Comparison of ENCODE assay signal across 14 mouse cellular contexts in genomic region chr8:71666855-71667254, GRCm38 (mm10). TPM values are rescaled to one million over a fixed set of nuclear protein-coding genes. Genes with fewer than 3 reads are reported as not detected.
DNase-seq lines count a peak whose midpoint lies in the region; ATAC-seq and TF ChIP-seq lines count a peak whose summit lies in the region.
"Had no signal": no experiment of that assay in that cellular context is flagged by ENCODE, and none has a peak within 500 bp of the region (broad histone marks: within the 10 kb centered on the region; RNA-seq: fewer than 3 reads in every experiment).

No protein-coding gene starts in this region.

- 55% methylated on average over 1 of the region's 1 CpGs for WGBS in heart, embryonic 11.5 days (ENCODE audit: insufficient replicate concordance)
- 16% methylated on average over 1 of the region's 1 CpGs for WGBS in forebrain, embryonic 16.5 days
- 33% methylated on average over 1 of the region's 1 CpGs for WGBS in midbrain, embryonic 12.5 days
- WGBS in olfactory bulb, adult 2 months = 21% methylated on average over 1 of the region's 1 CpGs

- intact Hi-C loops in heart, postnatal 25 days (cut with DNase I) = no loop called here

- no peak for ATAC-seq in heart, embryonic 11.5 days (replicated peaks; ENCODE audit: insufficient number of reproducible peaks, low FRiP score, low TSS enrichment)
- ATAC-seq in forebrain, embryonic 16.5 days = no peak
- ATAC-seq in midbrain, embryonic 12.5 days (ENCODE audit: low FRiP score, low read depth) = no peak
- ATAC-seq: activated CD4-positive, CD25-positive, alpha-beta regulatory T cell, adult 4 months had no signal

- H3K4me1 ChIP-seq in heart, embryonic 11.5 days (ENCODE audit: control insufficient read depth, insufficient read depth, low read length) = peaks cover 34% of the 10 kb centered on the region
- peaks cover 40% of the 10 kb centered on the region for H3K4me1 ChIP-seq in forebrain, embryonic 16.5 days (replicated peaks; ENCODE audit: control insufficient read depth, insufficient read depth, low read length)
- H3K4me1 ChIP-seq in midbrain, embryonic 12.5 days = peaks cover 41% of the 10 kb centered on the region
- H3K4me1 ChIP-seq in olfactory bulb, adult 2 months (ENCODE audit: control insufficient read depth, insufficient read depth, low read length) = peaks cover 39% of the 10 kb centered on the region

- no peak for TF ChIP-seq POLR2A in olfactory bulb, adult 2 months (IDR thresholded peaks at IDR 0.05; ENCODE audit: insufficient read depth, low read depth, low read length)

- DNase-seq in heart, postnatal 25 days (ENCODE audit: low spot score) = no peak
- DNase-seq in T-cell, adult 2 months (ENCODE audit: low spot score) = no peak
- DNase-seq in spleen, postnatal 14 days (ENCODE audit: low spot score in 2 of 2) = no peak
- DNase-seq: heart, postnatal 4 days; kidney, adult 9 months; lung, postnatal 14 days had no signal

- no peak for TF ChIP-seq CTCF in olfactory bulb, adult 2 months (IDR thresholded peaks at IDR 0.05; ENCODE audit: insufficient read depth, low read depth, low read length)

- H3K27ac ChIP-seq in heart, embryonic 11.5 days (ENCODE audit: low read depth, low read length) = 0 out of 2 replicates have a peak overlapping the region, but pooled peaks have one; percentile 15
- H3K27ac ChIP-seq in forebrain, embryonic 16.5 days (ENCODE audit: low read length) = peak overlapping the region; percentile 47
- H3K27ac ChIP-seq in midbrain, embryonic 12.5 days (replicated peaks) = peak overlapping the region; percentile 49; the same call in 1 of the 2 replicates
- peak overlapping the region; percentile 47; the same call in 1 of the 2 replicates for H3K27ac ChIP-seq in olfactory bulb, adult 2 months (ENCODE audit: insufficient read depth, low read depth, low read length)
- H3K27ac ChIP-seq: liver, embryonic 14.5 days had no signal

- H3K36me3 ChIP-seq in heart, embryonic 11.5 days (ENCODE audit: control insufficient read depth, insufficient read depth, low read length) = no peaks in the 10 kb centered on the region
- H3K36me3 ChIP-seq in forebrain, embryonic 16.5 days (ENCODE audit: control insufficient read depth, insufficient read depth) = peaks cover 3% of the 10 kb centered on the region; the same call in 1 of the 2 replicates
- H3K36me3 ChIP-seq in midbrain, embryonic 12.5 days = no peaks in the 10 kb centered on the region
- H3K36me3 ChIP-seq: limb, embryonic 10.5 days had no signal

- H3K4me2 ChIP-seq in heart, embryonic 11.5 days = no peak overlapping the region
- peak overlapping the region; percentile 17; the same call in 1 of the 2 replicates for H3K4me2 ChIP-seq in forebrain, embryonic 16.5 days (ENCODE audit: low read length)
- no peak overlapping the region for H3K4me2 ChIP-seq in midbrain, embryonic 12.5 days (replicated peaks)

- H3K9me3 ChIP-seq in heart, embryonic 11.5 days (replicated peaks; ENCODE audit: control insufficient read depth, low read length) = no peaks in the 10 kb centered on the region
- no peaks in the 10 kb centered on the region for H3K9me3 ChIP-seq in forebrain, embryonic 16.5 days (ENCODE audit: control insufficient read depth, low read length)
- H3K9me3 ChIP-seq in midbrain, embryonic 12.5 days = no peaks in the 10 kb centered on the region
- H3K9me3 ChIP-seq: limb, embryonic 10.5 days had no signal

- no peak overlapping the region for H3K4me3 ChIP-seq in heart, embryonic 11.5 days (ENCODE audit: low read depth, low read length)
- no peak overlapping the region for H3K4me3 ChIP-seq in forebrain, embryonic 16.5 days (replicated peaks; ENCODE audit: low read length)
- no peak overlapping the region for H3K4me3 ChIP-seq in midbrain, embryonic 12.5 days
- H3K4me3 ChIP-seq in olfactory bulb, adult 2 months (ENCODE audit: insufficient read depth, low read depth, low read length) = no peak overlapping the region
- H3K4me3 ChIP-seq: limb, embryonic 10.5 days had no signal

- H3K27me3 ChIP-seq in heart, embryonic 11.5 days (ENCODE audit: control insufficient read depth, insufficient read depth, low read length) = peaks cover 26% of the 10 kb centered on the region
- no peaks in the 10 kb centered on the region for H3K27me3 ChIP-seq in forebrain, embryonic 16.5 days (replicated peaks; ENCODE audit: control insufficient read depth, insufficient read depth, low read length)
- H3K27me3 ChIP-seq in midbrain, embryonic 12.5 days = peaks cover 70% of the 10 kb centered on the region

- 0 out of 2 replicates have a peak overlapping the region, but pooled peaks have one; percentile 22 for H3K9ac ChIP-seq in heart, embryonic 11.5 days (ENCODE audit: low read depth, low read length)
- H3K9ac ChIP-seq in forebrain, embryonic 16.5 days (replicated peaks; ENCODE audit: low read depth, low read length) = peak overlapping the region; percentile 46
- no peak overlapping the region; the same call in 1 of the 2 replicates for H3K9ac ChIP-seq in midbrain, embryonic 12.5 days (replicated peaks)
- H3K9ac ChIP-seq: liver, embryonic 14.5 days had no signal

RNA-seq across cellular contexts. Expression of gene Unc13a, which starts 4.7 kb away (rescaled TPM):
- 0.63 and 0.65 TPM in 2 replicates for polyA plus RNA-seq in heart, embryonic 11.5 days (2014; fragmentation: Nextera tagmentation; extraction: Ambion mirVana)
- total RNA-seq in heart, postnatal 25 days (2021) = under 1 TPM; 0.73 to 0.83 TPM
- polyA plus RNA-seq in forebrain, embryonic 16.5 days (2015; fragmentation: Nextera tagmentation; extraction: Ambion mirVana) = 23.1 and 33.6 TPM in 2 replicates
- polyA plus RNA-seq in midbrain, embryonic 12.5 days (2016; fragmentation: Nextera tagmentation; extraction: Ambion mirVana) = 12.8 and 16.9 TPM in 2 replicates
- polyA plus RNA-seq in olfactory bulb, adult 2 months (2012; ENCODE audit: insufficient read depth, insufficient read length, low replicate concordance, missing spikeins) = not detected in 2 replicates

RNA-seq across cellular contexts. Expression of gene Jak3, which starts 9.2 kb away (rescaled TPM):
- 4.9 and 5.3 TPM in 2 replicates for polyA plus RNA-seq in heart, embryonic 11.5 days (2014; fragmentation: Nextera tagmentation; extraction: Ambion mirVana)
- total RNA-seq in heart, postnatal 25 days (2021) = 1 to 10 TPM; 7.8 to 8.5 TPM
- polyA plus RNA-seq in forebrain, embryonic 16.5 days (2015; fragmentation: Nextera tagmentation; extraction: Ambion mirVana) = 3.4 and 4.1 TPM in 2 replicates
- 3.3 and 3.4 TPM in 2 replicates for polyA plus RNA-seq in midbrain, embryonic 12.5 days (2016; fragmentation: Nextera tagmentation; extraction: Ambion mirVana)
- not detected in 2 replicates for polyA plus RNA-seq in olfactory bulb, adult 2 months (2012; ENCODE audit: insufficient read depth, insufficient read length, low replicate concordance, missing spikeins)

RNA-seq across cellular contexts. Expression of gene Insl3, which starts 22.2 kb away (rescaled TPM):
- 0.61 and 0.89 TPM in 2 replicates for polyA plus RNA-seq in heart, embryonic 11.5 days (2014; fragmentation: Nextera tagmentation; extraction: Ambion mirVana)
- total RNA-seq in heart, postnatal 25 days (2021) = 1 to 10 TPM; 4.0 to 4.8 TPM
- polyA plus RNA-seq in forebrain, embryonic 16.5 days (2015; fragmentation: Nextera tagmentation; extraction: Ambion mirVana) = not detected in 2 replicates
- not detected in 2 replicates for polyA plus RNA-seq in midbrain, embryonic 12.5 days (2016; fragmentation: Nextera tagmentation; extraction: Ambion mirVana)
- polyA plus RNA-seq in olfactory bulb, adult 2 months (2012; ENCODE audit: insufficient read depth, insufficient read length, low replicate concordance, missing spikeins) = not detected in 2 replicates

RNA-seq across cellular contexts. Expression of gene B3gnt3, which starts 34.7 kb away (rescaled TPM):
- polyA plus RNA-seq in heart, embryonic 11.5 days (2014; fragmentation: Nextera tagmentation; extraction: Ambion mirVana) = 1.4 and 1.8 TPM in 2 replicates
- 1 to 10 TPM; 5.5 to 8.0 TPM for total RNA-seq in heart, postnatal 25 days (2021)
- 0.58 and 0.68 TPM in 2 replicates for polyA plus RNA-seq in forebrain, embryonic 16.5 days (2015; fragmentation: Nextera tagmentation; extraction: Ambion mirVana)
- polyA plus RNA-seq in midbrain, embryonic 12.5 days (2016; fragmentation: Nextera tagmentation; extraction: Ambion mirVana) = 0.55 and 0.66 TPM in 2 replicates
- not detected in 2 replicates for polyA plus RNA-seq in olfactory bulb, adult 2 months (2012; ENCODE audit: insufficient read depth, insufficient read length, low replicate concordance, missing spikeins)
- total RNA-seq: granulocyte monocyte progenitor cell, adult 5-6 weeks had no signal

RNA-seq across cellular contexts. Expression of gene Colgalt1, which starts 56.1 kb away (rescaled TPM):
- 47.8 and 55.6 TPM in 2 replicates for polyA plus RNA-seq in heart, embryonic 11.5 days (2014; fragmentation: Nextera tagmentation; extraction: Ambion mirVana)
- 10 to 100 TPM; 41.3 to 43.1 TPM for total RNA-seq in heart, postnatal 25 days (2021)
- polyA plus RNA-seq in forebrain, embryonic 16.5 days (2015; fragmentation: Nextera tagmentation; extraction: Ambion mirVana) = 60.4 and 63.6 TPM in 2 replicates
- 52.1 and 56.2 TPM in 2 replicates for polyA plus RNA-seq in midbrain, embryonic 12.5 days (2016; fragmentation: Nextera tagmentation; extraction: Ambion mirVana)
- polyA plus RNA-seq in olfactory bulb, adult 2 months (2012; ENCODE audit: insufficient read depth, insufficient read length, low replicate concordance, missing spikeins) = 143 TPM in 1 of 2 replicates, not detected in the other
